Mouse (Mus musculus) heart, postnatal 4 days (tissue): Measurements from ENCODE around the gene Ythdc1. TPM values are rescaled to one million over a fixed set of nuclear protein-coding genes. Genes with fewer than 3 reads are reported as not detected.

Source experiments
- total RNA-seq, 2 experiments: library from RNA; stranded (reverse); gene quantifications; 2 replicates each; pipeline ENCODE4 v1.2.3; 2021

Gene Ythdc1
- total RNA-seq, 2 experiments from 2014 or later: 43.3 to 45.7 TPM

Other genes starting within 250 kb of the Ythdc1 start
- not detected for gene Tmprss11f, start 171.8 kb upstream of the Ythdc1 start, total RNA-seq
- gene Tmprss11b, start 127.9 kb upstream of the Ythdc1 start, total RNA-seq: not detected
- not detected for gene Tmprss11e, start 58.4 kb upstream of the Ythdc1 start, total RNA-seq
- gene Ugt2b34, start 102.7 kb downstream of the Ythdc1 start, total RNA-seq: not detected
- not detected for gene Ugt2b1, start 122.3 kb downstream of the Ythdc1 start, total RNA-seq
- not detected for gene Ugt2b35, start 196.6 kb downstream of the Ythdc1 start, total RNA-seq